Mouse (Mus musculus) bone marrow, adult 2 months (tissue): ENCODE measurements around the gene Gpc3.

Experiments
- CTCF ChIP-seq: fragments of 200-500 bp; IDR thresholded peaks from 2 replicates; pipeline ENCODE4 v1.5.1; 2011; ENCODE audit warnings: low read length, control low read depth; ENCODE audit not compliant: control insufficient read depth, insufficient read depth
- POLR2A ChIP-seq: fragments of 200-500 bp; IDR thresholded peaks from 2 replicates; pipeline ENCODE4 v1.6.1; 2011; ENCODE audit warnings: low read depth, mild to moderate bottlenecking, control low read depth, low read length, borderline replicate concordance; ENCODE audit not compliant: control insufficient read depth

DNA sequence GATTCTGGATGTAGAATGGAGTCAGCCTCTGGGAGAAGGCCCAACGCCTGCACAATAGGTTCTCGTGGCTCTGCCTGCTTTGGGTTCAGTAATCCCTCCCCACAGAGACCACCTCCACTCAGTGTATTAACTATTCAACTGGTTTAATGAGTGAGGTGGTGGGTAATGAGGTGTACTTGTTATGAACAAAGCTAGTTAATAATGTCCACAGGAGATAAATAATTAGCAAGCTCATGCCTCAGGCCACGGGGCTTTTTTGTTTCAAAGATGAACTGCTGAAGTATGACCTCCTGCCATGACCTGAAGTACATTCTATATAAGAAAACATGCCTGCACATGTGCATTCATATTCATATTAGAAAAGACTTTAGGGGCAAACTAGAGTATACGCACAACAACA lies 260.8 kb downstream of the Gpc3 start:
- no peak for TF ChIP-seq POLR2A
- TF ChIP-seq CTCF: no peak
